16 mouse cellular contexts compared by ENCODE assay signal in the genomic region with DNA sequence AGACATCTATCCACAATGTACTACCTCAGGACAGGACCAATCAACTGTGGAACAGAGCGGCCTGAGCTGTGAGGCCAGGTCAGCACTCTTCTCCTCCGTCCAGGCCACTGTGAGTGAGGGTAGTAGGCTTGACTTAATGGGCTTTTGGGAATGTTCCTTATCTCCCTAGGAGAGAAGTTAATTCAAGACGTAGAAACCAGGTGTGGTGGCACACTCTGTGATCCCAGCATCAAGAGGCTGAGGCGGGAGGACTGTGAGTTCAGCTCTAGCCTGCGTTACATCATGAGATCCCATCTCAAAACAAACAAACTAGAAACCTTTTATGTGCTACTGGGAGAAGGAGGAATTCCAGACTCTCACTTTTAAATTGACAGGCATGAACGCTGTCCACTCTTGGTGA.
"Had no signal": no experiment of that assay in that cellular context is flagged by ENCODE, and none has a peak within 500 bp of the region (broad histone marks: within the 10 kb centered on the region; RNA-seq: fewer than 3 reads in every experiment).

No protein-coding gene starts in this region.

- H3K27ac ChIP-seq: macrophage; midbrain, embryonic 13.5 days; midbrain, embryonic 15.5 days; neural tube, embryonic 12.5 days; stomach, embryonic 15.5 days; stomach, postnatal 0 days had no signal

- H3K4me2 ChIP-seq: lung, embryonic 14.5 days; midbrain, embryonic 11.5 days; midbrain, embryonic 13.5 days; midbrain, embryonic 15.5 days; neural tube, embryonic 12.5 days; stomach, embryonic 15.5 days had no signal

- H3K9ac ChIP-seq: liver, postnatal 0 days; lung, embryonic 14.5 days; midbrain, embryonic 13.5 days; midbrain, embryonic 15.5 days; neural tube, embryonic 12.5 days; stomach, embryonic 15.5 days had no signal

- H3K4me1 ChIP-seq: megakaryocyte, embryonic 14.5 days; midbrain, embryonic 15.5 days; neural tube, embryonic 12.5 days; stomach, embryonic 15.5 days had no signal

- H3K4me3 ChIP-seq: megakaryocyte, embryonic 14.5 days; midbrain, embryonic 13.5 days; midbrain, embryonic 15.5 days; neural tube, embryonic 12.5 days; stomach, embryonic 15.5 days had no signal

- ATAC-seq: liver, postnatal 0 days; midbrain, embryonic 13.5 days; midbrain, embryonic 15.5 days had no signal

- H3K27me3 ChIP-seq: midbrain, embryonic 13.5 days; midbrain, embryonic 15.5 days; neural tube, embryonic 12.5 days; stomach, embryonic 15.5 days had no signal

- H3K36me3 ChIP-seq: midbrain, embryonic 13.5 days; midbrain, embryonic 15.5 days; neural tube, embryonic 12.5 days; stomach, embryonic 15.5 days had no signal

- DNase-seq: liver, postnatal 0 days; lung, embryonic 14.5 days; lung, postnatal 14 days; lung, postnatal 36 days; right cerebral cortex, postnatal 14 days; thymus, adult 2 months; thymus, postnatal 25 days; thymus, postnatal 4 days had no signal

- H3K9me3 ChIP-seq: megakaryocyte, embryonic 14.5 days; midbrain, embryonic 13.5 days; midbrain, embryonic 15.5 days; neural tube, embryonic 12.5 days; stomach, embryonic 15.5 days had no signal
